Comparison of ENCODE assay signal across 8 mouse cellular contexts in genomic region chr3:137917694-137918171, GRCm38 (mm10). TPM values are rescaled to one million over a fixed set of nuclear protein-coding genes. Genes with fewer than 3 reads are reported as not detected.
DNase-seq lines count a peak whose midpoint lies in the region; ATAC-seq and TF ChIP-seq lines count a peak whose summit lies in the region.

No protein-coding gene starts in this region.

- peak; percentile 27; the same call in 1 of the 2 replicates for ATAC-seq in heart, embryonic 11.5 days (replicated peaks; ENCODE audit: insufficient number of reproducible peaks, low FRiP score, low TSS enrichment)
- no peak for ATAC-seq in G1E (ENCODE audit: extremely low read depth, insufficient number of reproducible peaks, low FRiP score, poor library complexity, severe bottlenecking)
- peak; percentile 35 for ATAC-seq in midbrain, embryonic 11.5 days (ENCODE audit: low FRiP score)

- no peaks in the 10 kb centered on the region for H3K36me3 ChIP-seq in heart, embryonic 11.5 days (ENCODE audit: control insufficient read depth, insufficient read depth, low read length)
- peaks cover 25% of the 10 kb centered on the region for H3K36me3 ChIP-seq in G1E (replicated peaks)
- peaks cover 16% of the 10 kb centered on the region; the same call in 1 of the 2 replicates for H3K36me3 ChIP-seq in hindbrain, embryonic 10.5 days
- no peaks in the 10 kb centered on the region for H3K36me3 ChIP-seq in midbrain, embryonic 11.5 days (ENCODE audit: control insufficient read depth, insufficient read depth, low read length)

- peaks cover 11% of the 10 kb centered on the region for H3K4me1 ChIP-seq in heart, embryonic 11.5 days (ENCODE audit: control insufficient read depth, insufficient read depth, low read length)
- peaks cover 34% of the 10 kb centered on the region for H3K4me1 ChIP-seq in G1E (ENCODE audit: insufficient read depth, low read depth, low read length)
- peaks cover 20% of the 10 kb centered on the region for H3K4me1 ChIP-seq in hindbrain, embryonic 10.5 days (replicated peaks)
- peaks cover 15% of the 10 kb centered on the region for H3K4me1 ChIP-seq in midbrain, embryonic 11.5 days (ENCODE audit: control insufficient read depth, insufficient read depth, low read length)

- H3K9ac ChIP-seq in heart, embryonic 11.5 days (ENCODE audit: low read depth, low read length), result peak overlapping the region; percentile 80
- peak overlapping the region; percentile 67 for H3K9ac ChIP-seq in midbrain, embryonic 11.5 days (ENCODE audit: low read length)

- WGBS in heart, embryonic 11.5 days (ENCODE audit: insufficient replicate concordance), result 20% methylated on average over 12 of the region's 12 CpGs
- 20% methylated on average over 12 of the region's 12 CpGs for WGBS in hindbrain, embryonic 10.5 days
- 5% methylated on average over 12 of the region's 12 CpGs for WGBS in midbrain, embryonic 11.5 days

- DNase-seq in heart, postnatal 10 days, result no peak
- no peak for DNase-seq in G1E (ENCODE audit: low spot score)
- no peak for DNase-seq in hindbrain, embryonic 10.5 days (ENCODE audit: low spot score)
- DNase-seq in midbrain, embryonic 11.5 days (ENCODE audit: low spot score, missing footprints), result no peak
- DNase-seq in adrenal gland, adult 18-20 months (ENCODE audit: low spot score in 2 of 2), result no peak
- no peak for DNase-seq in layer of hippocampus, adult 9-10 months (ENCODE audit: low spot score)
- no peak for DNase-seq in MN1 (ENCODE audit: low spot score)

- H3K9me3 ChIP-seq in heart, embryonic 11.5 days (replicated peaks; ENCODE audit: control insufficient read depth, low read length), result no peaks in the 10 kb centered on the region
- no peaks in the 10 kb centered on the region for H3K9me3 ChIP-seq in G1E (replicated peaks)
- no peaks in the 10 kb centered on the region for H3K9me3 ChIP-seq in hindbrain, embryonic 10.5 days
- H3K9me3 ChIP-seq in midbrain, embryonic 11.5 days (ENCODE audit: control insufficient read depth, low read length), result no peaks in the 10 kb centered on the region

- intact Hi-C loops in heart, postnatal 10 days (cut with DNase I), result loop anchor here (2.0 to 10.0 kb wide), 3 partner anchors 53 to 230 kb away; partner anchors contain the start of gene H2afz

- H3K27ac ChIP-seq in heart, embryonic 11.5 days (ENCODE audit: low read depth, low read length), result peak overlapping the region; percentile 74
- H3K27ac ChIP-seq in hindbrain, embryonic 10.5 days, result peak overlapping the region; percentile 91
- H3K27ac ChIP-seq in midbrain, embryonic 11.5 days (ENCODE audit: low read depth, low read length), result peak overlapping the region; percentile 84

- peak overlapping the region; percentile 82 for H3K4me2 ChIP-seq in heart, embryonic 11.5 days
- H3K4me2 ChIP-seq in midbrain, embryonic 11.5 days, result peak overlapping the region; percentile 84

- no peak for TF ChIP-seq CTCF in G1E (IDR thresholded peaks at IDR 0.05; ENCODE audit: low read depth, low read length)

- no peaks in the 10 kb centered on the region for H3K27me3 ChIP-seq in heart, embryonic 11.5 days (ENCODE audit: control insufficient read depth, insufficient read depth, low read length)
- no peaks in the 10 kb centered on the region for H3K27me3 ChIP-seq in G1E (ENCODE audit: insufficient read depth, low read length)
- H3K27me3 ChIP-seq in hindbrain, embryonic 10.5 days (ENCODE audit: insufficient read depth, poor library complexity, severe bottlenecking), result no peaks in the 10 kb centered on the region
- no peaks in the 10 kb centered on the region for H3K27me3 ChIP-seq in midbrain, embryonic 11.5 days (ENCODE audit: control insufficient read depth, insufficient read depth, low read length)

- H3K4me3 ChIP-seq in heart, embryonic 11.5 days (ENCODE audit: low read depth, low read length), result peak overlapping the region; percentile 70
- H3K4me3 ChIP-seq in G1E (ENCODE audit: low read depth, low read length), result peak overlapping the region; percentile 98; the same call in 1 of the 2 replicates
- peak overlapping the region; percentile 95 for H3K4me3 ChIP-seq in hindbrain, embryonic 10.5 days
- peak overlapping the region; percentile 86 for H3K4me3 ChIP-seq in midbrain, embryonic 11.5 days (ENCODE audit: low read depth, low read length)

RNA-seq across cellular contexts. Expression of gene Lamtor3, which starts 0.6 kb away (rescaled TPM):
- polyA plus RNA-seq in heart, embryonic 11.5 days (2014; fragmentation: Nextera tagmentation; extraction: Ambion mirVana), result 97.0 and 97.2 TPM in 2 replicates
- 10 to 100 TPM; 87.8 to 98.0 TPM for total RNA-seq in heart, postnatal 10 days (2021)
- total RNA-seq in G1E (2014; fragmentation: Nextera tagmentation) (152 and 187 TPM in 2 replicates), G1E (2017) (233 and 234 TPM in 2 replicates)
- polyA plus RNA-seq in G1E (2012), result 27.0 and 38.4 TPM in 2 replicates
- 82.8 and 83.3 TPM in 2 replicates for polyA plus RNA-seq in hindbrain, embryonic 10.5 days (2016; fragmentation: Nextera tagmentation; extraction: Ambion mirVana)
- polyA plus RNA-seq in midbrain, embryonic 11.5 days (2014; fragmentation: Nextera tagmentation; extraction: Ambion mirVana), result 98.7 and 106 TPM in 2 replicates
- 10 to 100 TPM; 74.2 to 79.0 TPM for total RNA-seq in adrenal gland, adult 18-20 months (2021)

RNA-seq across cellular contexts. Expression of gene Dnajb14, which starts 50.3 kb away (rescaled TPM):
- 12.7 and 17.2 TPM in 2 replicates for polyA plus RNA-seq in heart, embryonic 11.5 days (2014; fragmentation: Nextera tagmentation; extraction: Ambion mirVana)
- total RNA-seq in heart, postnatal 10 days (2021), result 10 to 100 TPM; 12.1 to 12.8 TPM
- total RNA-seq in G1E (2014; fragmentation: Nextera tagmentation), result 23.8 and 27.8 TPM in 2 replicates
- total RNA-seq in G1E (2017), result 13.0 and 14.4 TPM in 2 replicates
- polyA plus RNA-seq in G1E (2012), result 2.0 and 2.4 TPM in 2 replicates
- 6.6 and 7.0 TPM in 2 replicates for polyA plus RNA-seq in hindbrain, embryonic 10.5 days (2016; fragmentation: Nextera tagmentation; extraction: Ambion mirVana)
- 9.9 and 10.8 TPM in 2 replicates for polyA plus RNA-seq in midbrain, embryonic 11.5 days (2014; fragmentation: Nextera tagmentation; extraction: Ambion mirVana)
- 10 to 100 TPM; 21.0 to 23.1 TPM for total RNA-seq in adrenal gland, adult 18-20 months (2021)

RNA-seq across cellular contexts. Expression of gene H2afz, which starts 53.4 kb away (rescaled TPM):
- polyA plus RNA-seq in heart, embryonic 11.5 days (2014; fragmentation: Nextera tagmentation; extraction: Ambion mirVana), result 1,327 and 1,370 TPM in 2 replicates
- 100 to 1,000 TPM; 153 to 154 TPM for total RNA-seq in heart, postnatal 10 days (2021)
- total RNA-seq in G1E (2014; fragmentation: Nextera tagmentation), result 814 and 860 TPM in 2 replicates
- 3,552 and 3,752 TPM in 2 replicates for total RNA-seq in G1E (2017)
- polyA plus RNA-seq in G1E (2012), result 3,787 and 4,050 TPM in 2 replicates
- 3,095 and 3,165 TPM in 2 replicates for polyA plus RNA-seq in hindbrain, embryonic 10.5 days (2016; fragmentation: Nextera tagmentation; extraction: Ambion mirVana)
- polyA plus RNA-seq in midbrain, embryonic 11.5 days (2014; fragmentation: Nextera tagmentation; extraction: Ambion mirVana), result 3,387 and 3,446 TPM in 2 replicates
- 100 to 1,000 TPM; 111 to 146 TPM for total RNA-seq in adrenal gland, adult 18-20 months (2021)
